Comparison of ENCODE assay signal across 19 mouse cellular contexts in the genomic region with DNA sequence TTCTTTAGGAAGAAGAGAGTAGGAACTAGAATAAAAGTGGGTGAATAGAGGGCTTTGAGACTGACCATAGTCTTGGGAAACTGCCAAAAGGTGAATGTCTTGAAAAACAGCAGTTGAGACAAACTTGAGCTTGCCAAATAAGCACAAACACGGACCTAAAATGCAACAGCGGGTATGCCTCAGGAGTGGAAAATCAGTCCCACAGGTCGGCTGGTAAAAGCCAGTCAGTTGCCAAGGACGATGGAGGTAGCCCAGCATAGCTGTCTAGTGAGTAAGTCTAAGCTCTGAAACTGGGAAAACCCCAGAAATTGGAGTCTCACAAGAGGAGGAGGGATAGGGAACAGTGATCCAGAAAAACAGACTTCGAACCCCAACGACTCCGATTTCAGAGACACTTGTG. TPM values are rescaled to one million over a fixed set of nuclear protein-coding genes. Genes with fewer than 3 reads are reported as not detected.
DNase-seq lines count a peak whose midpoint lies in the region; ATAC-seq lines count a peak whose summit lies in the region.
"Had no signal": no experiment of that assay in that cellular context is flagged by ENCODE, and none has a peak within 500 bp of the region (broad histone marks: within the 10 kb centered on the region; RNA-seq: fewer than 3 reads in every experiment).

No protein-coding gene starts in this region.

- peaks cover 51% of the 10 kb centered on the region for H3K4me1 ChIP-seq in embryonic facial prominence, embryonic 13.5 days
- H3K4me1 ChIP-seq in limb, embryonic 12.5 days (replicated peaks), result peaks cover 63% of the 10 kb centered on the region

- H3K9me3 ChIP-seq in embryonic facial prominence, embryonic 13.5 days, result 0 out of 2 replicates have a peak, but pooled peaks cover 4% of the 10 kb centered on the region
- peaks cover 12% of the 10 kb centered on the region for H3K9me3 ChIP-seq in limb, embryonic 12.5 days

- 72% methylated on average over 7 of the region's 7 CpGs for WGBS in embryonic facial prominence, embryonic 13.5 days
- WGBS in limb, embryonic 12.5 days, result 81% methylated on average over 7 of the region's 7 CpGs

- H3K27me3 ChIP-seq in embryonic facial prominence, embryonic 13.5 days, result no peaks in the 10 kb centered on the region
- H3K27me3 ChIP-seq in limb, embryonic 12.5 days, result no peaks in the 10 kb centered on the region

- H3K4me2 ChIP-seq in embryonic facial prominence, embryonic 13.5 days, result no peak overlapping the region
- H3K4me2 ChIP-seq in limb, embryonic 12.5 days, result no peak overlapping the region
- H3K4me2 ChIP-seq: heart, embryonic 11.5 days; midbrain, embryonic 12.5 days had no signal

- H3K36me3 ChIP-seq in embryonic facial prominence, embryonic 13.5 days, result no peaks in the 10 kb centered on the region
- 0 out of 2 replicates have a peak, but pooled peaks cover 5% of the 10 kb centered on the region for H3K36me3 ChIP-seq in limb, embryonic 12.5 days

- ATAC-seq in embryonic facial prominence, embryonic 13.5 days (ENCODE audit: insufficient number of reproducible peaks, insufficient read depth, low FRiP score, low TSS enrichment, low read depth), result no peak
- no peak for ATAC-seq in limb, embryonic 12.5 days (ENCODE audit: insufficient number of reproducible peaks, insufficient read depth, low FRiP score, low TSS enrichment, low read depth)
- ATAC-seq: CD4-positive, CD25-positive, alpha-beta regulatory T cell, adult 4 months; liver, postnatal 0 days had no signal

- H3K9ac ChIP-seq in embryonic facial prominence, embryonic 13.5 days, result no peak overlapping the region
- H3K9ac ChIP-seq in limb, embryonic 12.5 days (replicated peaks), result no peak overlapping the region
- H3K9ac ChIP-seq: liver, postnatal 0 days; midbrain, embryonic 12.5 days had no signal

- no peak overlapping the region for H3K4me3 ChIP-seq in embryonic facial prominence, embryonic 13.5 days
- H3K4me3 ChIP-seq in limb, embryonic 12.5 days (replicated peaks), result no peak overlapping the region
- H3K4me3 ChIP-seq: midbrain, embryonic 12.5 days had no signal

- H3K27ac ChIP-seq in embryonic facial prominence, embryonic 13.5 days, result peak overlapping the region; percentile 55
- peak overlapping the region; percentile 56 for H3K27ac ChIP-seq in limb, embryonic 12.5 days
- H3K27ac ChIP-seq: midbrain, embryonic 12.5 days had no signal

- intact Hi-C loops in gastrocnemius, postnatal 14 days (cut with DNase I; ENCODE audit: low total_unique reads), result no loop called here

- peak; percentile 66 for DNase-seq in heart, adult 11 months
- no peak for DNase-seq in heart, postnatal 4 days
- DNase-seq in Muller cell, postnatal 12 days (ENCODE audit: inconsistent ontology term), result peak; percentile 51
- no peak for DNase-seq in thymus, postnatal 0 days (ENCODE audit: low spot score)
- DNase-seq in urinary bladder, postnatal 4 days (ENCODE audit: low spot score in 2 of 2), result no peak
- no peak for DNase-seq in gastrocnemius, postnatal 14 days
- DNase-seq: cerebellum, postnatal 14 days; gastrocnemius, postnatal 25 days; kidney, adult 18-20 months; kidney, postnatal 36 days; left cerebral cortex, postnatal 4 days; liver, postnatal 0 days; lung, postnatal 4 days; right cerebral cortex, postnatal 4 days had no signal

RNA-seq across cellular contexts. Expression of a gene that starts 39.5 kb away (rescaled TPM):
- total RNA-seq in heart, postnatal 4 days (2021), result 1 to 10 TPM; 6.9 to 7.0 TPM
- 9.9 and 10.0 TPM in 2 replicates for polyA plus RNA-seq in embryonic facial prominence, embryonic 13.5 days (2015; fragmentation: Nextera tagmentation; extraction: Ambion mirVana)
- polyA plus RNA-seq in limb, embryonic 12.5 days (2016; fragmentation: Nextera tagmentation; extraction: Ambion mirVana), result 11.7 and 12.8 TPM in 2 replicates
- polyA plus RNA-seq in thymus, postnatal 0 days (2015; fragmentation: Nextera tagmentation; extraction: Ambion mirVana), result 4.8 and 5.8 TPM in 2 replicates
- 1 to 10 TPM; 3.6 to 4.2 TPM for total RNA-seq in gastrocnemius, postnatal 14 days (2021)

Comparison
In these comparisons a context has a peak if more than half of its experiments do, and no peak if none do; other contexts are left out.
1. DNase-seq: peak in heart, adult 11 months (single experiment) and Muller cell, postnatal 12 days (single experiment); none in heart, postnatal 4 days (single experiment), thymus, postnatal 0 days (single experiment), urinary bladder, postnatal 4 days (0 of 2) and gastrocnemius, postnatal 14 days (single experiment).